Mouse (Mus musculus) layer of hippocampus, postnatal 10 days (tissue): ENCODE measurements around the gene Sema4f. TPM values are rescaled to one million over a fixed set of nuclear protein-coding genes. Genes with fewer than 3 reads are reported as not detected.

ENCODE experiments used
- DNase-seq, 2 experiments: peaks; one replicate each; pipeline ENCODE4 v3.0.0; 2021; ENCODE audit warnings: low spot score in 2 of 2
- total RNA-seq, 2 experiments: library from RNA; stranded (reverse); gene quantifications; 2 replicates each; pipeline ENCODE4 v1.2.3; 2021

The Sema4f gene
- total RNA-seq, 2 experiments from 2014 or later = 43.2 to 47.0 TPM

DNA sequence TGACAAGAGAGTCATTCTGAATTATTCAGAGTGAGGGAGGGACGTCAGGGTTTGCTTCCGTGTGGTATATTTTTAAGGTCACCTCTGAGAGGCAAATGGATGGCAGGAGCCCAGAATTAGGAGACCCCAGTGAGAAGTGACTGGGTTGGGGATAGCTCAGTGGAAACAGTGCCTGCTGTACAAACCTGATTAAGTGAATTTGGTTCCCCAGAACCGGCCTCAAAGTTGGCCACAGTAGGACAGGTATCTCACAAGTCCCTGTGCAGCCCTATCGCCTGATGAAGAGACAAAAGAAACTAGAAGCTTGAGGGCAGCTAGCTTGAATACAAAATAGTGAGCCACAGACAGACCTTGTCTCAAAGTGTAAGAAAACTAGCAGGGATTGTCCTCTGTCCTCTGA is 23.1 kb downstream of the Sema4f start:
- no peak for DNase-seq

- peak; percentile 73 to 76 for DNase-seq
Measured at GRCm38 (mm10) chr6:82915889-82916288, 23.7 kb downstream of the Sema4f start.

DNA sequence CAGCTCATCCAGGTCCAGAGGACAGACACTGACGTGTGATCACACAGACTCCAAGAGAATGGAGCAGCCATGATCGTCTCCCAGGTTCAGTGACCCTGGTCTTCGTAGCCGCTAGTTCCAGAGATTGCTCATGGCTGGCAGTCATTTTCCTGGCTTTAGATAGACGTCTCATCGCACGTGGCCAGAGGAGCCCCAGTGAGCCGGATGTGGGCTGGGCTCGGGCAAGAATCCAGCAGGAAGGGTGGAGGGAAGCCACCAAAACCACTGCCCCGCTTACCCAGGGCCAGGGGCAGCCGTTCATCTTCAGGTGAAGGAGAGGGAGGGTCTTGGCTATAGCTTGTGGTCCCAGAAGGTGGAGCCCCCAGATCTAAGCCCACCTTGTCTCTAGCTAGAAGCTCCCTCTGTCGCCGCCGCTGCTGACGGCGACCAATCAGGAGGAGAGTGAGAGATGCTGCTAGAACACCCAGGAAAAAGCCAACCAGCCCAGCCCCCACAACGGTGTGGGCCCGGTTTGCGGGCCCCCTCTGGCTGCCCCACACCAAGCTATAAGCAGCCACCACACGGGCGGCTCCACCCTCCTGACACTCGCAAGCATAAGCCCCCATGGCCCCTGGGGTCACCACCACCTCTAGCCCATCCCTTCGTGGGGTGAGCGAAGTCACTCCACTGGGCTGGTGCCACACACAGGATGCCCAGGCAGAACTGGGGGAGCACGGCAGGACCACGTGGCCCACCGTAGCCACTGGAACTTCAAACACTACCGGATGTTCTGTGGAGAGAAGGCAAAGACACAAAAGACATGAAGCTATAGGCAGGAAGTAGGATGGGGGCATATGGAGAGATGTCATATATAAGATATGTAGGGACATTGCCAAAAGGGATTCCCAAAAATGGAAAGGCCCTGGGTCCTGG is 26.0 kb downstream of the Sema4f start:
- no peak for DNase-seq

DNA sequence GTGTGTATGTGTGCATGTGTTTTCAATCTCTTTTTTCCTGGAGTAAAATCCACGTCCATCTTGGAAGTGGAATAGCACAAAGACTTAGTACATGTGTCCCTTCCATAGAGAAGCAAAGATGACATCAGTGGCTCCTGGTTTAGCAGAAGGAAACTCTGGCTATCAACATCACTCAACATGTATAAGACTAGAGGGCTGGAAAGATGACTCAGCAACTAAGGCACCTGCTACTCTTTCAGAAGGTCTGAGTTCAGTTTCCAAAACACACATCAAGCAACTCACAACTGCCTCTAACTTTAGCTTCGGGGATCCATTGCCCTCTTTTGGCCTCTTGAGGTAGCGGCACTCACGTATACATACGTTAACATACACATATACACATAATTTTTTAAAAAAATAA is 28.3 kb downstream of the Sema4f start:
- no peak for DNase-seq

DNA sequence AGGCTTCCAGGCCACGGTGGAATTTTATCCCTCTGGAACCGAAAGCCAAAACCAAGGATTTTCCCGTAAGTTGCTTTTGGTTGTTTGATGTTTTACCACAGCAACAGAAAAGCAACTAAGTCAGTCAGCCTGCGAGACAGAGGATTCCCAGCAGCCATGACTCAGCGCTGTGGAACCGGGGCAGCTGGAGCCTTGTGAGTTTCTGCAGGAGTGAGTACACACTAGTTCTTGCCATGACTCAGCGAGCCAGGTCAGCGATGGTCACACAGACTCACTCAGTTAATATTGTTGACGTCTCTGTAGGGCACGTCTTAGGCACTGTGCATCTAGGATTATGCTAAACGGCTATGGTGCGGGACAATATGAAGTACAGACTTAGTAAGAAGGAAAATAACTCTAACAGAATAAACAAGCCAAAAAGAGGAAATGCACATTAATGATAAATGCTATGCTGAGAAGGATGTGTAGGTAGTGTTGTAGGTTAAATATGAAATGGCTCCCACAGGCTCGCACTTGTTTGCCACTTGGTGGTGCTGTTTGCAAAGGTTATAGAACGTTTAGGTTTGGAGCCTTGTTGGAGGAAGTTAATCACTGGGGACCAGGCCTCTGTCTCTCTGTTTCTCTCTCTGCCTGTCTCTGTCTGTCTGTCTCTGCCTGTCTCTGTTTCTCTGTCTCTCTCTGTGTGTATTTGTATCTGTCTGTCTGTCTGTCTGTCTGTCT is 30.3 kb downstream of the Sema4f start:
- no peak for DNase-seq

DNA sequence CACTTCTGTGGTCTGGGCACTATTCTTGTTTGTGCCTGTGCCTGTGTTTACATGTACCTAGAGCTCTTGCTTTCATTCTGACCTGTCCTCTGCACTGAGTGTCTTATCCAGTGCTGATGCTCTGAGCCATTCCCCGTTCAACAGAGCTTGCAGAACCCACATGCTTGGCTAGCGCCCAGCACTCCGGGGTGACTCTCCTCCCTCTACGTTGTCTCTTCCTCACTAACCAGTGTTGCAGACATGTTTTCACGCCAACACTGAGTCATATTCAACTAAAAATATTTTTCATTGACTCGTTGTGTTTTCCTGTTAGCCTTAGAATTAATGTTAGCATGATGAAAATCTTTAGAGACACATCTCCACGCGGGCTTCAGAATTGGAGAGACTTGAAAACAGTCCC is 31.5 kb downstream of the Sema4f start:
- no peak for DNase-seq

DNA sequence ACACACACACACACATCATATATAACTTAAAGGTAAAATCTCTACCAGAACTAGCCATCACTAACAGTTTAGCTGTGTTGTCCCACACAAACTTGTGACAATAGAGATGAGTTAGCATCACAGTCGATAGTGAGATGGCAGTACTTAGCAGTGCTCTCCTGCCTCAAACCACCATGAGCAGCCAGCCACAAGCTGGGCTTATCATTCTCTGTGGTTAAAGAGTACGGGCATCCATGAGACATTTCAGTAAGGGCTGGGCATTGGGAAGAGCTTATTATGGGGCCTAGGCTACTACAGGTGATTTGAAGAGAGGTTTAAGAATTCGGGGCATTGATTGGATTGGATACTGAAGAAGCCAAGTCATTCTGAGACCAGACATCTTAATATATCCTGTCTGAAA is 32.6 kb downstream of the Sema4f start:
- no peak for DNase-seq

DNA sequence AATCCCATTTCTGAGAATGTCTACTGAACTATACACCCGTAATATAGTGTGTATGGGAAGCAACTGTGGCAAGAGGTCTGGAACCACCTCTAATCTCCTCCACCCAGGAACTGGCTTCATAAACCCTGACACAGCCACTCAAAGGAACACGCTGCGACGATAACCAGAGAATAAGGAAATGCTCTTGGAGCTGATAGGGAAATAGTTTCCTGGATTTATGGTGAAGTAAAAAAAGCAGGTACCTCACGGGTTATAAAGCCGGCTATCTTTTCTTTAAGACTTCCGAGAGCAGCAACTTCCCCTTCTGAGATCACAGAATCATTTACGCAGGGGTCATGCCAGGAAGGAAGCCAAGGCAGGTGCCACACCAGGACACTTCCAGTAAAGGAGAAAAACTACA is 37.0 kb downstream of the Sema4f start:
- DNase-seq = no peak

DNA sequence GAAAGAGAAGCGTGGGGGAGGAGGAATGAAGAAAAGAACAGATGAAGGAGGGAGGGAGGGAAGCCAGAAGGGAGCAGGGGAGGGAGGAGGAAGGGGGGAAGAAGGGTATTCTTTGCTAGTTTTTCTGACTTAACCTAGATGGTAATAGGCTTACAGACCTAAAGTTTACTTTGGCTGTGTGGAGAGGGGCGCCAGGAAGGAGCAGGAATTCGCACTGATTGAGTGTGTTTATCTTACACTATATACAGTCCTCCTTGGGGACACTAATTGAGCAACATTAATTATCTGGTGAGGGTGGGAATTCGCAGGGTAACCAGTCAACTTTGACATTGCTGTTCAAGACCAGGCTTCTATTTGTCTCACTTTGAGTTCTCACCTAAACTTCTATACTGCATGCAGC is 40.8 kb downstream of the Sema4f start:
- DNase-seq = no peak

DNA sequence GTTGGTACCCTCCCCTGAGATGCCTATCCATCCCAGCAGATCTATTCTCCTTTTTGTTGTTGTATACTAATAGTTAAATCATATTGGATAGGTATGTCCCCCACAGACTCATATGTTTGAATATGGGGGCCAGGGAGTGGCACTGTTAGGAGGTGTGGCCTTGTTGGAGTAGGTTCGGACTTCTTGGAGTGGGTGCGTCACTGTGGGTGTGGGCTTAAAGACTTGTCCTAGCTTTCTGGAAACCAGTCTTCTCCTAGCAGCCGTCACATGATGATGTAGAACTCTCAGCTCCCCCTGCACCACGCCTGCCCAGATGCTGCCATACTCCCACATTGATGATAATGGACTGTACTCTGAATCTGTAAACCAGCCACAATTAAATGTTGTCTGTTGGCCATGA is 41.3 kb downstream of the Sema4f start:
- no peak for DNase-seq

DNA sequence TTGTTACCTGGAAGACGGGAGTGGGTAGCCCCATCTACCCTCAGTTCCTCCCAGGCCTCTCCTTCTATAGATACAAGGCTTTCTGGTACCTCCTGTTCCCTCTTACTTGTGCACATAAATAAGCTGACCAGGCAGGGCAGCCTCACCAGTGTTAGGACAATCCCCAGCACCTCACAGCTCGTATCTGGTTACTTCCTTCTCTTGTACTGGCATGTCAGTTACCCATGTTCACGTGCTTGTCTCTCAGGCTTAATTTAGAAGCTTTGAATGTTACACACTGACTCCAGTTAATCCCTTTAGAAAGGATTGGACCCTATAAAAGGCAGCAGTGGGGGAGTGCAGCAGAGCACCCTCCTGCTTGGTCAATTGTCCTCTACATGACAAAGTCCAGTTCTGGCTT is 42.3 kb downstream of the Sema4f start:
- DNase-seq = no peak

DNA sequence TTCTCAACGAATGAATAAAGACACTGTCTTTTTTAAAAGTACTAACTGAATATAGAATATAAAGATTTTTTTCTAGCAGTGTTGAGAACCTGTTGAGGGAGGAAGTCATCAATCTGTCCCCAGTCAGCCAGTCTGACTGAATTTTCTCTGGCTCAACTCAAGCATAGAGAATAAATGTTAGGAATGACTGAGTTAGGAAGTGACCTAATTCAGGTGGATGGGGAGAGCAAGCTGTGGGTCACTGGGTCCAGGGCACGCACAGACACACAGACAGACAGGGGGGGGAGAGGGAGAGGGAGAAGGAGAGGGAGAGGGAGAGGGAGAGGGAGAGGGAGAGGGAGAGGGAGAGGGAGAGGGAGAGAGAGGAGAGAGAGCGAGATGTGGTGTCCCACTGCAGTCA is 46.2 kb downstream of the Sema4f start:
- DNase-seq = no peak

GRCm38 (mm10) chr6:82892540-82892939 is 47.0 kb downstream of the Sema4f start:
- DNase-seq = peak in 1 of 2 experiments; percentile 39

- DNase-seq = no peak
Measured at GRCm38 (mm10) chr6:82891488-82891887, 48.1 kb downstream of the Sema4f start.

- DNase-seq = peak in 1 of 2 experiments; percentile 13
Measured at GRCm38 (mm10) chr6:82886330-82886729, 53.2 kb downstream of the Sema4f start.

GRCm38 (mm10) chr6:82885909-82886308 is 53.7 kb downstream of the Sema4f start:
- no peak for DNase-seq

GRCm38 (mm10) chr6:82885441-82885840 is 54.1 kb downstream of the Sema4f start:
- no peak for DNase-seq

DNA sequence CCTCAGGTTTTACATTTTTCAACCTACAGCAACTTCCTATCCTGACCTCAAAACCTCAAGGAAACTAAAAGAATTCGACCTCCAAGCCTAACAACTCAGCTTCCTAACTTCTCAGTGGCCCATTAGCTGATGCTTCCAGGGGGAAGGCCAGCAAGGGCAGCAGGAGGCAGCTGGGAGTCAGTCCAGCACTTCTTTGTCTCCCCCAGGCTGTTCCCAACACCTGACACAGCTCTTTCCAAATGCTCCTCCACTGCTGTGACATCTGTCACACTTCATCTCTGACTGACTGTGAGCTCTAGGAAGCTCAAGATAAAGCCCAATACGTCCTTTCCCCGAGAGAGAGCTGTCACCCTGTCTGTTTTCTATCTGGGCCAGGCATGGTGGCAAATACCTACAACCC is 55.0 kb downstream of the Sema4f start:
- no peak for DNase-seq

DNA sequence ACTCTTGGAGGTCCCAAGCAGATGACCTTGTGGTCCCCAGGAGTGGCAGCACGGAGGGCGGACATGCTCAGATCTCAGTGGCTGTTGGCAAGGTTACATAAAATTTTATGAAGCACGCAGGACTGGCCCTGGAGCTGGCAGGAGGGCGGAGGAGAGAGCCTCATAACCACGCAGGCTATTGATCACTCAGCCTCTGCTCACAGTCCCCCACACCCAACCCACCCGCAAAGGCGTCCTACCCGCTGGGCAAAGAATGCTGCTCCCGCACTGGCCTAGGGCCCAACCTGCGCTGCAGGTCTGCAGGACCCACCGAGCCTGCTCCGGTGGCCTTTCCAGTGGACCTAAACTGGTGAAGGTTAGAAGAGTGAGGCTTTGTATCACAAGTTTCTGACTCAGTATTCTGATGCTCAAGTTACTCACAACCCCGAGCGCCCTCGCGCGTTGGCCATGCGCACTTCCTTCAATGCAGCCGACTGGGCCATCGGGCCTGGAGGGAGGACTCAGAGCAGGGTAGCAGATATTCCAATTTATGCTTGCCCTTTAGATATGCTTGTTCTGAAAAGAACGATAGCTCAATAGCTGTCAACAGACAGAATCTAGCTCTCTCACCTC is 58.0 kb downstream of the Sema4f start:
- DNase-seq = peak; percentile 69 to 71

- DNase-seq = peak in 1 of 2 experiments; percentile 18
Measured at GRCm38 (mm10) chr6:82880807-82881206, 58.8 kb downstream of the Sema4f start.

GRCm38 (mm10) chr6:82879463-82880089 is 60.0 kb downstream of the Sema4f start:
- no peak for DNase-seq
